Mouse (Mus musculus) CH12.LX (cell line): Measurements from ENCODE around the gene Klhl11.

Experiments used
- CTCF ChIP-seq, 2 experiments: IDR thresholded peaks in 1 of 2; conservative IDR thresholded peaks in 1 of 2; 2 replicates each; pipeline ENCODE4 v1.5.1; 2011 to 2012; ENCODE audit warnings: low read depth in 2 of 2, low read length in 2 of 2, improper control_type of control experiment in 1 of 2, inconsistent platforms in 1 of 2, mild to moderate bottlenecking in 1 of 2, moderate library complexity in 1 of 2
- E2F4 ChIP-seq: IDR thresholded peaks from 2 replicates; pipeline ENCODE4 v1.6.1; 2011; ENCODE audit warnings: low read depth, low read length, improper control_type of control experiment; ENCODE audit not compliant: insufficient replicate concordance
- ELF1 ChIP-seq: IDR thresholded peaks from 2 replicates; pipeline ENCODE4 v1.6.1; 2014; ENCODE audit warnings: low read depth, mild to moderate bottlenecking, inconsistent platforms, low read length, improper control_type of control experiment
- EP300 ChIP-seq: IDR thresholded peaks from 2 replicates; pipeline ENCODE4 v1.6.1; 2011; ENCODE audit warnings: low read length, improper control_type of control experiment
- HCFC1 ChIP-seq: IDR thresholded peaks from 2 replicates; pipeline ENCODE4 v1.6.1; 2012; ENCODE audit warnings: low read depth, mild to moderate bottlenecking, inconsistent platforms, low read length, improper control_type of control experiment
- JUN ChIP-seq: IDR thresholded peaks from 2 replicates; pipeline ENCODE4 v1.6.1; 2011; ENCODE audit warnings: low read depth, mild to moderate bottlenecking, low read length, improper control_type of control experiment, moderate library complexity; ENCODE audit not compliant: insufficient read depth
- MAFK ChIP-seq: IDR thresholded peaks from 2 replicates; pipeline ENCODE4 v1.6.1; 2011; ENCODE audit warnings: low read length, improper control_type of control experiment; ENCODE audit not compliant: insufficient replicate concordance
- MAX ChIP-seq: IDR thresholded peaks from 2 replicates; pipeline ENCODE4 v1.6.1; 2011; ENCODE audit warnings: low read length, improper control_type of control experiment
- MEF2A ChIP-seq: IDR thresholded peaks from 2 replicates; pipeline ENCODE4 v1.6.1; 2014; ENCODE audit warnings: low read depth, mild to moderate bottlenecking, inconsistent platforms, low read length, improper control_type of control experiment, borderline replicate concordance
- POLR2A ChIP-seq: IDR thresholded peaks from 2 replicates; pipeline ENCODE4 v1.6.1; 2011; ENCODE audit warnings: low read depth, mild to moderate bottlenecking, improper control_type of control experiment, low read length
- POLR2AphosphoS2 ChIP-seq: IDR thresholded peaks from 2 replicates; pipeline ENCODE4 v1.6.1; 2011; ENCODE audit warnings: low read depth, low read length, improper control_type of control experiment
- UBTF ChIP-seq: IDR thresholded peaks from 2 replicates; pipeline ENCODE4 v1.6.1; 2012; ENCODE audit warnings: low read depth, mild to moderate bottlenecking, inconsistent platforms, low read length, improper control_type of control experiment, moderate library complexity
- ZKSCAN1 ChIP-seq: IDR thresholded peaks from 2 replicates; pipeline ENCODE4 v1.6.1; 2012; ENCODE audit warnings: low read depth, inconsistent platforms, low read length, improper control_type of control experiment, borderline replicate concordance
- ZNF384 ChIP-seq: IDR thresholded peaks from 2 replicates; pipeline ENCODE4 v1.6.1; 2012; ENCODE audit warnings: low read depth, low read length, improper control_type of control experiment, inconsistent platforms

GRCm38 (mm10) chr11:100441797-100442196 lies 30.7 kb downstream of the Klhl11 start, which contains the start of the genes Nt5c3b and Klhl10:
- TF ChIP-seq POLR2A, result no peak
- no peak for TF ChIP-seq MAFK
- no peak for TF ChIP-seq CTCF (conservative IDR thresholded peaks at IDR 0.05 in 1 of 2, IDR thresholded peaks at IDR 0.05 in 1 of 2; ENCODE audit: low read depth in 2 of 2, low read length in 2 of 2)
- TF ChIP-seq JUN, result no peak
- no peak for TF ChIP-seq MAX
- no peak for TF ChIP-seq MEF2A
- no peak for TF ChIP-seq EP300
- TF ChIP-seq ZNF384, result no peak
- TF ChIP-seq ZKSCAN1, result no peak
- TF ChIP-seq UBTF, result no peak
- TF ChIP-seq POLR2AphosphoS2, result no peak
- no peak for TF ChIP-seq HCFC1
- TF ChIP-seq E2F4, result no peak
- no peak for TF ChIP-seq ELF1
